Mouse (Mus musculus) testis, adult 2 months (tissue): ENCODE data around the gene Oas1f. TPM values are rescaled to one million over a fixed set of nuclear protein-coding genes. Genes with fewer than 3 reads are reported as not detected.
A peak's percentile ranks its signal among the peaks of the same experiment; 100 is the strongest.
"Not testable (repeated sequence)": the region's sequence is repeated elsewhere in the genome, so short reads cannot be mapped to it uniquely, and the experiment has no call there.

Source experiments
- H3K27ac ChIP-seq: fragments of 200-500 bp; 2 replicates; pipeline ENCODE4 v1.5.1; 2012; ENCODE audit warnings: low read depth, low read length; ENCODE audit not compliant: control insufficient read depth, insufficient read depth
- H3K27me3 ChIP-seq: fragments of 200-500 bp; 2 replicates; pipeline ENCODE4 v1.6.1; 2012; ENCODE audit warnings: mild to moderate bottlenecking, low read length, moderate library complexity; ENCODE audit not compliant: control insufficient read depth, insufficient read depth
- H3K36me3 ChIP-seq: fragments of 200-500 bp; 2 replicates; pipeline ENCODE4 v1.6.1; 2012; ENCODE audit warnings: mild to moderate bottlenecking, low read length; ENCODE audit not compliant: control insufficient read depth, insufficient read depth
- H3K4me1 ChIP-seq: fragments of 200-500 bp; 2 replicates; pipeline ENCODE4 v1.6.1; 2012; ENCODE audit warnings: low read length; ENCODE audit not compliant: control insufficient read depth, insufficient read depth
- H3K4me3 ChIP-seq: fragments of 200-500 bp; 2 replicates; pipeline ENCODE4 v1.5.1; 2012; ENCODE audit warnings: low read depth, mild to moderate bottlenecking, low read length, moderate library complexity, mixed read lengths; ENCODE audit not compliant: control insufficient read depth
- CTCF ChIP-seq: fragments of 200-500 bp; IDR thresholded peaks from 2 replicates; pipeline ENCODE4 v1.5.1; 2012; ENCODE audit warnings: low read depth, mild to moderate bottlenecking, inconsistent platforms, low read length, moderate library complexity; ENCODE audit not compliant: control insufficient read depth, insufficient read depth, insufficient replicate concordance
- POLR2A ChIP-seq: fragments of 200-500 bp; IDR thresholded peaks from 2 replicates; pipeline ENCODE4 v1.6.1; 2012; ENCODE audit warnings: low read depth, mild to moderate bottlenecking, inconsistent platforms, low read length, moderate library complexity; ENCODE audit not compliant: control insufficient read depth
- polyA plus RNA-seq: library from polyadenylated mRNA; depleted of rRNA; stranded (reverse); fragments of >200 nt; gene quantifications from 2 replicates; pipeline ENCODE4 v1.2.3, GENCODE M21; 2012; rRNA removed

Oas1f gene
- not detected in 2 replicates for polyA plus RNA-seq

GRCm38 (mm10) chr5:120847067-120847466 is at the start of gene Oas1f:
Gene Oas1f, plus strand, starts transcription at chr5:120847367.
- Histone ChIP-seq H3K27me3 (no peaks in the 10 kb centered on the region), H3K4me3 (no peak within 1 kb of the TSS), H3K27ac (no peak within 1 kb of the TSS), H3K4me1 (no peaks in the 10 kb centered on the region), H3K36me3 (no peaks in the 10 kb centered on the region)
- no peak for TF ChIP-seq CTCF

- not testable (repeated sequence) for H3K4me1 ChIP-seq, H3K36me3 ChIP-seq, H3K27ac ChIP-seq, H3K4me3 ChIP-seq, H3K27me3 ChIP-seq
These were observed 49.0 kb upstream of the Oas1f start for GRCm38 (mm10) chr5:120798147-120798546.

GRCm38 (mm10) chr5:120798943-120799342 is 48.2 kb upstream of the Oas1f start:
- not testable (repeated sequence) for H3K36me3 ChIP-seq, H3K4me3 ChIP-seq, H3K4me1 ChIP-seq, H3K27ac ChIP-seq, H3K27me3 ChIP-seq

- Histone ChIP-seq H3K4me3 (no peak overlapping the region), H3K4me1 (no peaks in the 10 kb centered on the region), H3K27ac (no peak overlapping the region), H3K27me3 (no peaks in the 10 kb centered on the region), H3K36me3 (no peaks in the 10 kb centered on the region)
- TF ChIP-seq CTCF = no peak
- no peak for TF ChIP-seq POLR2A
These were observed 43.6 kb upstream of the Oas1f start for GRCm38 (mm10) chr5:120803596-120803995.

GRCm38 (mm10) chr5:120806458-120806857 is 40.7 kb upstream of the Oas1f start:
- H3K4me3 ChIP-seq = no peak overlapping the region
- H3K27me3 ChIP-seq = no peaks in the 10 kb centered on the region
- no peaks in the 10 kb centered on the region for H3K4me1 ChIP-seq
- TF ChIP-seq POLR2A (no peak), CTCF (peak; percentile 33; the same call in 1 of the 2 replicates)
- H3K36me3 ChIP-seq = no peaks in the 10 kb centered on the region
- H3K27ac ChIP-seq = no peak overlapping the region

- H3K27me3 ChIP-seq = no peaks in the 10 kb centered on the region
- no peaks in the 10 kb centered on the region for H3K36me3 ChIP-seq
- peaks cover 8% of the 10 kb centered on the region for H3K4me1 ChIP-seq
- no peak overlapping the region for H3K4me3 ChIP-seq
- TF ChIP-seq POLR2A = no peak
- no peak for TF ChIP-seq CTCF
- no peak overlapping the region for H3K27ac ChIP-seq
These were observed 38.0 kb upstream of the Oas1f start for GRCm38 (mm10) chr5:120809171-120809570.

GRCm38 (mm10) chr5:120811951-120812819 is 35.0 kb upstream of the Oas1f start, which contains the start of gene Oas1c:
Gene Oas1c, minus strand, starts transcription at chr5:120812514.
- H3K4me3 ChIP-seq = peak within 1 kb of the TSS; percentile 73
- no peaks in the 10 kb centered on the region for H3K27me3 ChIP-seq
- no peaks in the 10 kb centered on the region for H3K36me3 ChIP-seq
- peaks cover 8% of the 10 kb centered on the region for H3K4me1 ChIP-seq
- no peak within 1 kb of the TSS for H3K27ac ChIP-seq
- TF ChIP-seq CTCF = no peak
- 0 out of 2 replicates have a peak, but pooled peaks have one; percentile 41 for TF ChIP-seq POLR2A

- H3K36me3 ChIP-seq = no peaks in the 10 kb centered on the region
- H3K4me3 ChIP-seq = peak overlapping the region; percentile 73
- H3K27me3 ChIP-seq = no peaks in the 10 kb centered on the region
- TF ChIP-seq POLR2A (no peak), CTCF (no peak)
- H3K27ac ChIP-seq = no peak overlapping the region
- H3K4me1 ChIP-seq = peaks cover 8% of the 10 kb centered on the region
These were observed 34.1 kb upstream of the Oas1f start for GRCm38 (mm10) chr5:120813023-120813422.
